Mouse (Mus musculus) frontal cortex, adult (tissue): Measurements from ENCODE around the gene Ube2d3.
A peak's percentile ranks its signal among the peaks of the same experiment; 100 is the strongest.

ENCODE experiments used
- ATAC-seq: cut with Nextera tagmentation; 2 replicates; pipeline ENCODE4 v1.9.2; 2017; ENCODE audit warnings: mild to moderate bottlenecking, moderate library complexity, mixed read lengths; ENCODE audit not compliant: low TSS enrichment

The Ube2d3 gene

DNA sequence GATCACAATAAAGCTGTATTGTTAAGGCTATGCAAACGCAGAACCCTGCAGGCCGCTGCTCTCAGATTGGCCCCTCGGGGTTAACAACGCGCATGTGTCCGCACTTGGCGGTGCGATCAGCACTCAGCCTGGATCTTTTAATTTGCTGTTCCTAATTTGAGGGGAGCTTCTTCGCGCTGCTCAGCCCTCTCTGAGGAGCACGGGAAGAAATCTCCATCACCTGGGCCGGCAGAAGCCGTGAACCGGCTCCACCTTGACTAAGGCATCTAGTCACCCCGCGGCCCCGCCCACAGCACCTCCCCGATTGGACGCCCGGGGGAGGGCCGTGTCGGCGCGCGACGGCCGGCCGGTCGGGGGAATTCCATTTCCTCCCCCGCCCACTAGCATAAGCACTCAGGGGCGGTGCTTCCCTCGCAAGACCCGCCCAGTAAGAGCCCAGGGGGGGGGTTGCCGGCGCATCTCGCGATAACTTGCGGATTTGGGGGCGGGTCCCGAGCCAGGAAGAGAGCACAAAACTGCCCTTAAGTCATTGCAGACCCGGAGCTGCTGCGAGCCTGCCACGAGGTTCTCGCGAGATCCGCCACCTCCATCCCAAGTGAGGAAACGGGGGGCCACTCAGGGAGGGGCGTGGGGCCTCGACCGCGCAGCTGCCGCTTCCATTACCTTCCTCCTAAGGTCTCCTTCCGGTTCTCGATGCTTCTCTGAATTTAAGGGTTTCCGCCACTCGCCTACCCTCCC is at the start of gene Ube2d3:
TSS of gene Ube2d3 (plus strand) at position 392 of the 738 bp plus-strand sequence.
- peak; percentile 86 for ATAC-seq

DNA sequence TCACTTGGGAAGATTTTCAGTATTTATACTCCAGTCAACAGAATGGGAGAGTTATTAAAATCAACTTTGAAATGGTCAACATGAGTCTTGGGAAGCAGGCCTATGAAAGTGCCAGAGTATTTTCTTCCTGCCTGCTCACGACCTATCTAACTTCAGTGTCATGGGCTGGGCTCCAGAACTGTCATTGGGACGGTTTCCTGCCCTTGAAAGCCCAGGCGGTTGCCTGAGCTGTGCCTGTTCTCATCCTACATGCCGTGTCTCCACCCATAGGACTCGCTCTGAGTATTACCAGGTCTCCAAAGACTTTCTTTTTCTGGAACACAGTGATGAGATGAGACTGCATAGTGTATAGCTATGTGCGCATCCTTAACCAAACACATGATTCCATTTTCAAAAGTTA is 44.8 kb upstream of the Ube2d3 start:
- ATAC-seq = no peak

DNA sequence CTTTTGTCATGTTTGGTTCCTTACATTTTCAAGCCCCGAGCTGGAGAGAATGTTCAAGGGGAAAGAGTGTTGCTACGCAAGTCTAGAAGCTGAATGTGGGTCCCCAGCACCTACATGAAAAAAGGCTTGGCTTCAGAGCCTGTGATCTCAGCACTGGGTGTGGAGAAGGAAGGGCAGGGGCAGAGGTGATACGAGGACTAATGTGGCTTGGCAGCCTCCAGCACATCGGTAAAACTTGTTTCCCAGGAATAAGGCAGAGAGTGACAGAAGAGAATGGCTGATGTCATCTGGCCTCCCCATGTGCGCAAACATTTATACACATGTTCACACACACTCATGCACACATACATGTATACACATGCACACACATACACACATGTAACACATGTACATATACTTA is 42.9 kb upstream of the Ube2d3 start:
- no peak for ATAC-seq

DNA sequence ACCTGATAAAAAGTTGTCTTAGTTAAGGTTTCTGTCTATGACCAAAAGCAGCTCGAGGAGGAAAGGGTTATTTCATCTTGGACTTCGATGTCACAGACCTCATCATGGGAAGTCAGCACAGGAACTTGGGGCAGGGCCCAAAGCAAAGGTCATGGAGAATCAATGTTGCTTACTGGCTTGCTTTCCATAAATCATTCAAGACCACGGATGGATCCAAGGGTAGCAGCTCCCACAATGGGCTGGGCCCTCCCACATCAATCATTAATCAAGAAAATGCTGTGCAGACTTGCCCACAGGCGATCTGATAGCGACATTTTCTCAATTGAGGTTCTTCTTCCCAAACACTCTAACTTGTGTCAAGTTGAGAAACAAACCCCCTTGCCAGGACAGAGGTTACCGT is 41.9 kb upstream of the Ube2d3 start:
- ATAC-seq = no peak

DNA sequence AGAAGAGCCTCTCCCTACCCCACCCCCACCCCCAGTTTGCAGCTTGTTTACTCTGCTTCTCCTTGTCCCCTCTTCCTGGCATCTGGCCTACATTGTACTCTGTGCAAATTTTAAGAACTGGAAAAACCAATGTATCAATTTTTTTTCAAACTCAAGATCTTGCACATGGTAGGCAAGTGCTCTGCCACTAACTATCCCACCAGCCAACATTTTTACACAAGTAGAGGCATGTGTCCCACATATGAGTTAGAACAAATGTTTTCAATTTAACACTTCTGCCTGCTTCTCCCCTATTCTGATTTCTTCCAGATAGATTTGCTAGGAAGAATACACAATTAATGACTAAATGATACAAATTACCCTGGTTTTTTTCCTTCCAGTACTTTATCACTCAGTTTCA is 40.8 kb upstream of the Ube2d3 start:
- ATAC-seq = no peak

DNA sequence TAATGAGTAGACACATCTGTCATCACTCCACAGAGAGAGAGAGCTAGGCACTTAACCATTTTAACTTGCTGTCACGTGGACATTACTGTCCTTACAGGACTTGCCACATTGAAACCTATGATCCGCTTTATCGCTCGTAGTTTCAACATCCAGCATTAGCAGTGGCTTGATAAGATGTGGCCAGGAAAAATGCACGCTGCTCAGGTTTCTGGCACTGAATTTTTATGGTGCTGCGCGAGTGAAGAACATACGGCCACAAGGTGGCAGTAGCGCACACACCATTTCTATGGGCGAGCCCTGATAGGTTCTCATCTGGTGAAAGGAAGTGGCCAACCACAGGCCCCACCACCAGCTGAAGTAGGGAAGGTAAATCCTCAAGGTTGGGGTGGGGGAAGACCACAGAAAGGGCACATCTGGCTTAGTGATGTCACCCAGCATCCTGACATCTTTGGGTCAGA is 35.7 kb upstream of the Ube2d3 start:
- peak; percentile 91 for ATAC-seq

DNA sequence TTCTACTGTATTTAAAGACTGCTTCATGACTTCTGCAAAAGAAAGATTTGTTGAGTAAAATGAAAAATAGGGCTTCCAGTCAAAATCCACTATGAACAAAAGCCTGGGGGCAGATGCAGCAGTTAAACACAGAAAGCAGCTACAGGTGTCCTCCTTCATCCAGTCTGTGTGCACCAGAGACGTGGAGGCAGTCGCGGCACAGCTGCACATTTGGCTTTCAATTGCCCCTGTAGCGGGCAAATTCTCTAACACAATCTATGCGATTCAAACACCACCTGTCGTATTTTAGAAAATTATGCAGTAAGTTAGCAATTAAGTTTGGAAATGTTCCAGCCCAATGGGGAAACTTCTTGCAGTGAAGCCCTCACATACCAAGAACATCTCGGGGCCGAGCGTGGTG is 34.7 kb upstream of the Ube2d3 start:
- peak; percentile 36; the same call in 1 of the 2 replicates for ATAC-seq

DNA sequence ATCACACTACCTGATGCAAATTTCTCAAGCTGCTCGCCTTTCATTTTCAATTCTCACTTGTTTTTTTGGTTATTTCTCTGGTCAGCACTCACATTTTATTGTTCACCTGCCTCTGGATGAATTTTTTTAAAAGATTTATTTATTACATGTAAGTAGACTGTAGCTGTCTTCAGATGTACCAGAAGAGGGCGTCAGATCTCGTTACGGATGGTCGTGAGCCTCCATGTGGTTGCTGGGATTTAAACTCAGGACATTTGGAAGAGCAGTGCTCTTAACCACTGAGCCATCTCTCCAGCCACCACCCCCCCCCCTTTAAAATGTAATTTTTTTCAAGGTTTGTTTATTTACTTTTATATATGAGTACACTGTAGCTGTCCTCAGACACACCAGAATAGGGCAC is 34.1 kb upstream of the Ube2d3 start:
- no peak for ATAC-seq

DNA sequence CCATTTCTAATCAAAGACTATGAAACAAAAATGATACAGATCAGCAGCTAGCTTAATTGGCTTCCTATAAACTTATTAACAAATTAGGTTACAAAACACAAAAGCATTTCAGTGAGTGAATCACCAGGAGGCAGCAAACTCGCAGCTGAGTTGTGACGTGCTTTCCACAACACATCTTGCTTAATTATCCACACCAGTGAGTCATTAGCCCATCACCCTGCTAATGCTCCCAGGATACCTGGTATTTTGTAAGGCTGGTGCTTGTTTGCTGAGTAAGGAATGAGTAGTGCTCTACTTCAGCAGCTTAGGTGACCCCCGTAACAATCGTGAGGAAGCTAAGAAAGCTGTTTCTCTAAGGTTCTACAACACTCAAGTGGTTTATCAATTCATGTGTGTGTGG is 33.4 kb upstream of the Ube2d3 start:
- no peak for ATAC-seq

DNA sequence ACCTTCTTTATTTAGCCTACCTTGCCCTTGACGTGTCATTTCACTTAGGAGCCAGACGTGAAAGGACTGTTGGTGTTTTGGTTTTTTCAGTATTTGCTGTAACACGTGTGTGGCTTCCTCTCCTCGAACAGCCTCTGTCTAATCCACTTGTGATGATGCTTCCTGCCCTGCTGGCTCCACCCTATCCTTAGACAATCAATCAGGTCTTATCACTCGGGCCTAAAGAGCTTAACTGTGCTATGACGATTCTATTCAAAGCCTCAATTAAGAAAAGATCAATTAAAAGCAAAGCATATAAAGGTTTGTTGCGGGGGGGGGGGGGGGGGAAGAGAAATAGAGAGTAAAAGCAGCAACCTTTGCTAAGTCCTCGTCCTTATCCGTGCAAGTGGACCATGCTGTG is 30.6 kb upstream of the Ube2d3 start:
- no peak for ATAC-seq

DNA sequence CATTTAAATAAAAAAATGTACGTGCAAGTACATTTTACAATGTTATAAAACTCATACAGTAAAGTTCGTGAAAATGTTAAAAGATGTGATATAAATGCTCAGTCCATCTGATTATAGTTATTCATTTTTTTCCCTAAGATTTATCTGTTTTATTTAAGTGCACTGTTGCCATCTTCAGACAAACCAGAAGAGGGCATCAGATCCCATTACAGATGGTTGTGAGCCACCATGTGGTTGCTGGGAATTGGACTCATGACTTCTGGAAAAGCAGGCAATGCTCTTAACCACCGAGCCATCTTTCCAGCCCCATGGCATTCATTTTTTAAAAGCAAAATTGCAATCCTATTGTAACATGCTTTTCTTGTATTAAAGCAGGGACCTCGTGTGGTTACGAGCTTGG is 28.7 kb upstream of the Ube2d3 start:
- ATAC-seq = no peak

DNA sequence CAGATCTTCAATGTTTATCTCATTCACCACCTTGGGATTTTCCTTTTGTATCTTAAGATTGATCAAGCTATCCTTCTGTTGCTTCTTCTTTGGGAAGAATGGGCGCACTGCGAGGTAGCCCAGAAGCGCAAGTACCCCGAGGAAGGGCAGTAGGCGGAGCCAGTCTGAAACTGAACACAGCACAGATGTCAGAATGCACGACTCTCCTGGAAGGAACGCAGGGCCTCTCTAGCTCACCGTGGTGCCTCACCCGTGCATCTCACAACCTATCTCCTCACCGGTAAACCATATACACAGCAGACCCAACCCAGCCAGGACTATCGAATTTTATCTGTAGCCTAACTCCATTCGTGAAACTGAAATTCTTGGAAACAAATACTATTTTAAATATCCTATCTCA is 26.9 kb upstream of the Ube2d3 start:
- no peak for ATAC-seq

DNA sequence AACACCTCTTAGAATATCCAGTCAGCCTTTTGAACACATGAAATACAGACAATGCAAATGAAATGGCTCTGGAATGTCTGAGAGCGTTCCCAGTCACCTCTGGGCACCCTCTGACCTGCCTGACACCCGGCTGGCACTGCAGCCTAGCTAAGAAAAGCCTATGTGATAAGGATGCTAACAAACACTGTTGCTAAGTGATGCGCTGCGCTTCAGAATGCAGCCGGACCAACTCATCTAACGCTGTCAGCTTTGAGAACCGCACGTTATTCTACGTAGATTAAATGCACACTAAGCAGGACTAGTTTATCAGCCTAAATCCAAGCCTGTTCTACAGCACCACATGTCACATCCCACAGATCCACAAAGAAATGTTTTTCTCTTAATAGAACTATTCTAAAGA is 26.1 kb upstream of the Ube2d3 start:
- no peak for ATAC-seq

DNA sequence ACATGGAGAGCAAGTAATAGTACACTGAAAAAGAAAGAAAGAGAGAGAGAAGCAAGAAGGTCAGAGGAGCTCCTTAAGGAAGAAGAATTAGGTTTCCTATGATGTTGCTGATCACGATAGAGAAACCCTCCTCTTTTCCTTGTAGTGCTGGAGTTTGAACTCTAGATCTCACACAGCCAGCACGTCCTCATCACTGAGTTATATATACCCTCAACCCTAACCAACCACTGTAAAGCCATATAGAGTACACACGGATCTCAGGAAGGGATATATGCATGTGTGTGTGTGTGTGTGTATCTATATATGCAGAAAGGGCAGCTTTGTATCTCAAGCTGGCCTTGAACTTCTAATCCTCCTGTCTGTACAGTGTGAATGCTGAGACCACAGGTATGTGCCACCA is 20.7 kb upstream of the Ube2d3 start:
- no peak for ATAC-seq

DNA sequence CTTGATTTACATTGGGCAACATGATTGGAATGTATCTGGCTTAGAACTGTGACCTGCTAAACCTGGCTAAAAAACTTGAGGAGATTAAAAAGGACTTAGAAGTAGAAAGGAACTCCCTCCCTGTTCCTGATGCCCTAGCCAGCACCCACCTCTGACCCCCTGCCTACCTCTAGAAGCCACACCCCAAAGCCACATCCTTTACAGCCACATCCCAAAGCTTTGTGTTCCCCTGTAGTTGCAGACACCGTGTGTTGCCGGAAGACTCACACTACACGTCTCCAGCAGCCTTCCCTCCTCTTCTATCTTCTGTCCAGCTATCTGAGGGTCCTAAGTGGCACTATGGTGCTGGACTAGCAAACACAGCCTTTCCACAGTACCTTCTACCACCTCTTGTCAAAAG is 20.1 kb upstream of the Ube2d3 start:
- no peak for ATAC-seq

DNA sequence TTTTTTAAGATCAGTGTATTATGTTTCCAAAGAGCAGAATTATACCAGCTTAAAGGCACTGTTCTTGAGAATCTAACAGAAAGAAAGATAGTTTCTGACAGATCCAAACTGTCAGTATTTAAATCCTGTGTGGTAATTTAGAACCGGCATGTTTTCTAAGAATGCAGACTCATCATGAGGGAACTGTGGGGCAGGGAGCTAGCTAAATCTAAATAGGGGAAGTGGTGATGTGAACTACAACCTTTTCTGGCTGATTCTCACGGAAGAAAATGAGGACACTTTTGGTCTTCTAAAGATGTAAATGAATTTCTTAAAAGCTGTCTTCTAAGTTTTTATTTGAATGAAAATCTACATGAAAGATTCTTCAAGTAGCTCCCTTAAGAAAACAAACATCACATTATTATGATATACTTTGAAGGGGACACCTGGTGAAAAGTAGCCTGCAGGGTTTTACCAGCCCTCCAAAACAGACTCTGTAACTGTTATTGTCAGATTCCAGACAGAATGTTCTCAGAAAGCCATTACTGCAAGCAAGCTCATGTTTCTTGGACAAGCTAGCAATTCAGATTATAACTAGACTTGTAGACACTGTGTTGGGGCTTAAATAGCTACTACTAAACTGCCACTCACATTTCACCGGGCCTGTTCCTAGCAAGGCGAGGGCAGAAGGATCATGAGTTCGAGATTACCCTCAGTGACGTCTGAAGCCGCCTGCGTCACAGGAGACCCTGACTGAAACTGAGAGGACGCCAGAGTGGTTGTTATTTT is 17.2 kb upstream of the Ube2d3 start:
- ATAC-seq = no peak

DNA sequence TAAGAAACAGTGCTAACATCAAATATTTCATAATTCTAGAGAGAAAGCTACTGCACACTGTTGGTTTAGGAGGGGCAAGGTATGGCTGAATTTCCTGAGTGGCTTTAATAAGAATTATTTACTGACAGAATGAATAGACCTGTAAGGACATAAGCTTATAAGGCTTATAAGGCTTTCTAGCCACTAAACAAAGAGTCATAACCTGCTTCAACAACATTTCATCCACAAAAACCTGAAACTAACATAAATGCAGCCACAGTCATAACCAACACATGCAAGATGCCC is 16.7 kb upstream of the Ube2d3 start:
- ATAC-seq = no peak

DNA sequence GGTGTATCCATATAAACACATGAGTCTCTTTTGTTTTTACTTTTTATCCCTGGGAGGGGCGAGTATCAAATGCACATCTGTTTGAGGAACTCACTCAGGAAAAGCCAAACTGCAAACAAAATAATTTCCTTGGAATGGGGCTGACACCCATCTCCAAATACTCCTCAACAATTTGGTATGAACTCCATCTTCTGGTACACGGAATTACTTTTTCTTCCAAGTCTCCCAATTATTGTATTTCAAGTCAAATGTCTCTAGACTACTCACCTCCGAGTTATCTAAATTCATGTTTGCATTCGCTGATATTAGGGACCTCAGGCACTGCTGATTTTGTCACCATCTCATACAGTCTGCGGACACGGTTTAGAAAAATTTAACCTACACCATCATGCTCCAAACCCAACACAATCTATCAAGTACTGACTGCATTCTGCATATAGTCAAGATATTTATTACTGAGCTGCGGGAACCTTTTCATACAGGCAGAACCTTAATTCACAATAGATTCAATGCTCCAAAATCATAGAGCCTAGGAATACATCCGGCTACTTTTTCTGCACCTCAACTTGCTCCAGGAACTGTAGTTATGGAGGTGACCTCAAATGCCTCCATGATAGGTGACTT is 15.6 kb upstream of the Ube2d3 start:
- ATAC-seq = 0 out of 2 replicates have a peak, but pooled peaks have one; percentile 0

DNA sequence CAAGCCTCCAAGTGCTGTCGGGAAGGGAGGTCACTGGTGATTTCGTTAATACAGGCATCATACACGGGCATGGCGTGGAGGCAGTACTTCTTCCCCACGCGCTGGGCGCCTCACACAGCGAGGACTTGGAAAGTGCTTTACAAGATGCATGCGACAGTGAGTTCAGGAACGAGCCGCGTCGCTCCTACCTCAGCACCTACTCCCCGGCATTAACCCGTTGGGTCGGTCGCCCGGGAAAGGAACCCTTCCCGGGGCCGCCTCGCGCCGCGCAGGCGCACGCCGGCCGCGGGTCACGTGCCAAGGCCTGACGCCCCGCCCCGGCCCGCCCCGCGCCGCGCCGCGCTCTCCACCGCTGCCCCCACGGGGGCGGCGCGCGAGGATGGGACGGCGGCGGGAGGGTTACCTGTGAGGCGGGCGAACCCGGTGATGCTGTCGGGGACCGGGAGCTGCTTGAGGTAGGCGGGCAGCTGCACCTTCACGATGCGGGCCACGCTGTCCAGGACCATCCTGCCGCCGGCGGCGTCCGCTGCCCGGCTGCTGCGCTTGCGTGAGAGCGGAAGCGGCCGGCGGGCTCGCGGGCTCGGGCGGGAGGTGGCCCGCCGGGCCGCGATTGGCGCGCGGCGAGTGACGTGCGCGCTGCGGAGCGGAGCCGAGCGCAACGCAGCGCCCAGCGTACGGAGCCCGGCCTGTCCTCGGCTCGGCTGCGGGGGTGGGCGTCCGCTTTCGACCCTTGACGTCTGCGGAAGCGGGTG is 14.9 kb upstream of the Ube2d3 start:
- peak; percentile 94 for ATAC-seq

DNA sequence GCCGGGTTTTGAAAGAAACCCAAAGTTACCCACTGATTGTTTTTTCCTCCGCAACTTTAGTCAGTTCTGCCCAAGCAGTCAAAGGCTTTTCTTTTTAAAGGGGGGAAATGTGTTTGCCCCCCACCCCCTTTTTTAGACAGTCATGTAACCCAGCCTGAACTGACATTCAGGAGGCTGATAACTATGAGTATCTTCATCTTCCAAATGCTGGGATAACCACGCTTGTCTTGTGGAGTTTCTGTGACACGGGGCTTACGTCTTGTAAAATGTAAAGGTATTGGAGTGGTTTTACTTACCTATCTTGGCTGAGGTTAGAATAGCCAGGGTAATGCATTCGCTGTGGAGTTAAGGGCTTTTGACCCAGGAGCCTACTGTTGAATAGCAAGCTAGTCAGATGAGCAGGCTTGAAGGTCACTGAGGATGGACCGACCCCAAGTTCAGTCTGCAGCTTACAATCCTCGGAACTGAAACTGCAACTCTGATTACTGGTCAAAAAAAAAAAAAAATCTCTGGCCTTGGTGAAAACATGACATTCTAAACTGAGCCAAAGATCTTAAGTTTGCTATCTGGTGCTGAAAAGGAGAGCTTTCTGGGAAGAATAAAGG is 14.2 kb upstream of the Ube2d3 start, which contains the start of gene Cisd2:
TSS of gene Cisd2 (minus strand) at position 318 of the 605 bp plus-strand sequence.
- ATAC-seq = peak; percentile 29

DNA sequence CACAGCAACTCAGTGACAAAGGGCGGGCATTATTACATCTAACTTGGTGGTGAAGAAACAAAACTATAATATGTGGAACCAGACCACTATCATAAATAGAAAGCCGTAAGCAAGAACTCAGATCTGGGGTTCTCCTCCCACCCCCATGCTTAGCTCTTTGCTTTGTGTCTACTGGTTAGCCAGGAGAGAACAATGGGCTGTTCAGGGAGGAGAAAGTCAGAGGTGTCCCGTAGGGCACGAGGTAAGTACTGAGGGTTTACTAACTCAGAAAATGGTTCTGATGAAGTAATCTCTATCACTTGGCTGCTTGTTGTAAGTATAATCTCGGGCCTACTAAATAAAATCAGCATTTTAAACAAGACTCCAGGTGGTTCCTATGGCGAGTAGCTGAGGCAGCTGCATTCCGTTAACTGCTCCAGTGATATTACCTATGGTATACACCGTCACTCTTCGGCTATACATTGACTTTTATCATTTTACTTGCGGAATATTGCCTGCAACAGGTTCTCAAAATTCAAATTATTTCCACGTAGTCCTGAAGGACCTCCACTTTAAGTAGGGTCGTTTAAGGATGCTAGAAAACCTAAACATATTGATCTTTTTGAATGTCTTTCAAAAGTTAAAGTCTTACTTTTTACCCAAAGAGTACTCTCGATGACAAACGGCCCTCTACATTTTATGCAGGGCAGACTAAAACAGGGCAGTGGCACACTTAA is 890 bp upstream of the Ube2d3 start:
- ATAC-seq = no peak
